Mouse (Mus musculus): Measurements from ENCODE around the gene Iffo2.

DNA sequence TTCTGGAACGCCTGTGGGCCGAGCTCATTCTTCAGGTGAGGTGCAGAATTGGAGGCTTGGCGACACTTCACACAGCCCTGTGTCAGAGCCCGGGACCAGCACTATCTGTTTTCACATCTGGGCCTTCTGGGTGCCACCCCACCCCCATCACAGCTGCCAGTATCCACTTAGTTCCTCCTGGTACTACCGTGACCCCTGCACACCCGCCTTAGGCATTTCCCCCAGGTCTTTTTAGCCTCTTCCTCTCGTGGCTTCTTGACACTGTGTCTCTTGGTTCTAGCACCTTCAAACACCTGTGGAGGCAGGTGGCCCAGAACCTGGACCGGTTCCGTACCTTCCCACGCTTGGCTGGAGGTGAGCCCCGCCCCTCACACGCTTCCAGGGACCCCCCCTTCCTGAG is 110.0 kb downstream of the Iffo2 start:
- no peak for TF ChIP-seq CTCF (IDR thresholded peaks at IDR 0.05; ENCODE audit: control insufficient read depth, insufficient read depth, insufficient replicate concordance, low read depth, low read length)
- no peak for TF ChIP-seq POLR2A (IDR thresholded peaks at IDR 0.05; ENCODE audit: control insufficient read depth, low read depth, low read length)
